24 mouse cellular contexts compared by ENCODE assay signal in genomic region chr13:104623130-104623891, GRCm38 (mm10).
A peak's percentile ranks its signal among the peaks of the same experiment; 100 is the strongest.
DNase-seq lines count a peak whose midpoint lies in the region; ATAC-seq and TF ChIP-seq lines count a peak whose summit lies in the region.
"Had no signal": no experiment of that assay in that cellular context is flagged by ENCODE, and none has a peak within 500 bp of the region (broad histone marks: within the 10 kb centered on the region; RNA-seq: fewer than 3 reads in every experiment).

No protein-coding gene starts in this region.

- no peaks in the 10 kb centered on the region for H3K36me3 ChIP-seq in heart, embryonic 12.5 days
- H3K36me3 ChIP-seq: forebrain, embryonic 15.5 days; hindbrain, embryonic 13.5 days; midbrain, embryonic 13.5 days; neural tube, embryonic 15.5 days had no signal

- DNase-seq in heart, adult 11 months, result peak; percentile 86
- DNase-seq in layer of hippocampus, postnatal 14 days (ENCODE audit: low spot score in 2 of 2), result no peak
- no peak for DNase-seq in lung, adult 2 months
- no peak for DNase-seq in spleen, adult 12 weeks (ENCODE audit: low spot score)
- DNase-seq: cerebellum, postnatal 10 days; embryo, embryonic 11 days; gastrocnemius, adult 2 months; heart, postnatal 10 days; kidney, adult 11 months; kidney, postnatal 10 days; lung, embryonic 14.5 days; lung, postnatal 4 days; retina, postnatal 1 day; right cerebral cortex, postnatal 4 days had no signal

- no peak for ATAC-seq in heart, embryonic 12.5 days (ENCODE audit: insufficient number of reproducible peaks, low FRiP score)
- peak; percentile 53 for ATAC-seq in CD4-positive, CD25-positive, alpha-beta regulatory T cell, adult 4 months
- peak; percentile 89 for ATAC-seq in granulocyte monocyte progenitor cell, adult 5-6 weeks (replicated peaks; ENCODE audit: poor library complexity, severe bottlenecking)
- ATAC-seq in megakaryocyte, adult 5-6 weeks (ENCODE audit: poor library complexity, severe bottlenecking), result peak; percentile 79
- ATAC-seq: forebrain, embryonic 15.5 days; midbrain, embryonic 13.5 days had no signal

- TF ChIP-seq POLR2A in lung, adult 2 months (IDR thresholded peaks at IDR 0.05; ENCODE audit: borderline replicate concordance, extremely low read depth, low read depth, low read length), result no peak

- H3K27me3 ChIP-seq in heart, embryonic 12.5 days (replicated peaks), result no peaks in the 10 kb centered on the region
- H3K27me3 ChIP-seq: forebrain, embryonic 15.5 days; hindbrain, embryonic 13.5 days; midbrain, embryonic 13.5 days; neural tube, embryonic 15.5 days had no signal

- H3K9me3 ChIP-seq in heart, embryonic 12.5 days (replicated peaks), result no peaks in the 10 kb centered on the region
- H3K9me3 ChIP-seq: forebrain, embryonic 15.5 days; hindbrain, embryonic 13.5 days; midbrain, embryonic 13.5 days; neural tube, embryonic 15.5 days had no signal

- WGBS in heart, embryonic 12.5 days, result 78% methylated on average over 12 of the region's 12 CpGs
- 48% methylated on average over 12 of the region's 12 CpGs for WGBS in lung, adult 2 months

- H3K4me2 ChIP-seq in heart, embryonic 12.5 days, result no peak overlapping the region
- H3K4me2 ChIP-seq: forebrain, embryonic 15.5 days; hindbrain, embryonic 13.5 days; lung, embryonic 14.5 days; midbrain, embryonic 13.5 days; neural tube, embryonic 15.5 days had no signal

- peaks cover 9% of the 10 kb centered on the region for H3K4me1 ChIP-seq in heart, embryonic 12.5 days (replicated peaks)
- no peaks in the 10 kb centered on the region; the same call in 1 of the 2 replicates for H3K4me1 ChIP-seq in lung, adult 2 months (ENCODE audit: control insufficient read depth, insufficient read depth, low read length)
- H3K4me1 ChIP-seq: forebrain, embryonic 15.5 days had no signal

- no peak overlapping the region for H3K4me3 ChIP-seq in heart, embryonic 12.5 days
- no peak overlapping the region for H3K4me3 ChIP-seq in lung, adult 2 months (replicated peaks; ENCODE audit: extremely low read depth, low read depth, low read length)
- H3K4me3 ChIP-seq: erythroblast, embryonic 14.5 days; forebrain, embryonic 15.5 days; gastrocnemius, adult 2 months; hindbrain, embryonic 13.5 days; layer of hippocampus, adult 2 months; midbrain, embryonic 13.5 days; neural tube, embryonic 15.5 days had no signal

- no peak for TF ChIP-seq CTCF in lung, adult 2 months (IDR thresholded peaks at IDR 0.05; ENCODE audit: insufficient read depth, low read length)

- H3K27ac ChIP-seq in heart, embryonic 12.5 days (ENCODE audit: poor library complexity, severe bottlenecking), result no peak overlapping the region
- H3K27ac ChIP-seq: forebrain, embryonic 15.5 days; gastrocnemius, adult 2 months; hindbrain, embryonic 13.5 days; layer of hippocampus, adult 2 months; midbrain, embryonic 13.5 days; neural tube, embryonic 15.5 days had no signal

- no peak overlapping the region for H3K9ac ChIP-seq in heart, embryonic 12.5 days
- H3K9ac ChIP-seq: forebrain, embryonic 15.5 days; hindbrain, embryonic 13.5 days; lung, embryonic 14.5 days; midbrain, embryonic 13.5 days; neural tube, embryonic 15.5 days had no signal
